Mouse (Mus musculus) MEL (cell line): Measurements from ENCODE around the gene R3hcc1l. TPM values are rescaled to one million over a fixed set of nuclear protein-coding genes. Genes with fewer than 3 reads are reported as not detected.
A peak's percentile ranks its signal among the peaks of the same experiment; 100 is the strongest.

Source experiments
- DNase-seq: peaks from one replicate; pipeline ENCODE4 v3.0.0; 2011; ENCODE audit warnings: low read depth, low spot score
- H3K27ac ChIP-seq: 2 replicates; pipeline ENCODE4 v1.5.1; 2012; ENCODE audit warnings: low read depth, mild to moderate bottlenecking, control low read depth, low read length, moderate library complexity; ENCODE audit not compliant: control insufficient read depth
- H3K27me3 ChIP-seq, 2 experiments: fragments of 150-350 bp in 1 of 2; sonication (generic) in 1 of 2; 2 replicates each; pipeline ENCODE4 v1.6.1; 2012; ENCODE audit warnings: low read length in 2 of 2, mild to moderate bottlenecking in 2 of 2, improper control_type of control experiment in 1 of 2, moderate library complexity in 1 of 2; ENCODE audit not compliant: insufficient read depth in 2 of 2, control insufficient read depth in 1 of 2
- H3K36me3 ChIP-seq, 2 experiments: 2 replicates each; pipeline ENCODE4 v1.6.1; 2012 to 2014; ENCODE audit warnings: low read length in 2 of 2, improper control_type of control experiment in 1 of 2, inconsistent platforms in 1 of 2, mild to moderate bottlenecking in 1 of 2; ENCODE audit not compliant: insufficient read depth in 2 of 2, control insufficient read depth in 1 of 2
- H3K4me1 ChIP-seq, 2 experiments: fragments of 150-350 bp in 1 of 2; sonication (generic) in 1 of 2; 2 replicates each; pipeline ENCODE4 v1.6.1; 2012; ENCODE audit warnings: low read length in 2 of 2, improper control_type of control experiment in 1 of 2, mild to moderate bottlenecking in 1 of 2; ENCODE audit not compliant: insufficient read depth in 2 of 2, control insufficient read depth in 1 of 2
- H3K4me3 ChIP-seq, 2 experiments: fragments of 150-350 bp in 1 of 2; sonication (generic) in 1 of 2; 2 replicates each; pipeline ENCODE4 v1.5.1; 2012; ENCODE audit warnings: low read depth in 2 of 2, low read length in 2 of 2, mild to moderate bottlenecking in 2 of 2, moderate library complexity in 2 of 2, control low read depth in 1 of 2, improper control_type of control experiment in 1 of 2; ENCODE audit not compliant: control insufficient read depth in 1 of 2, insufficient read depth in 1 of 2
- H3K79me2 ChIP-seq: 2 replicates; pipeline ENCODE4 v1.6.1; 2012; ENCODE audit warnings: mild to moderate bottlenecking, low read length, moderate library complexity; ENCODE audit not compliant: control insufficient read depth, poor library complexity, insufficient read depth
- H3K9ac ChIP-seq: 2 replicates; pipeline ENCODE4 v1.6.1; 2012; ENCODE audit warnings: low read depth, mild to moderate bottlenecking, control low read depth, low read length, moderate library complexity; ENCODE audit not compliant: control insufficient read depth, poor library complexity, severe bottlenecking
- H3K9me3 ChIP-seq: fragments of 150-350 bp; sonication (generic); replicated peaks from 2 replicates; pipeline ENCODE4 v1.6.1; 2012; ENCODE audit warnings: mild to moderate bottlenecking, low read length, improper control_type of control experiment, moderate library complexity; ENCODE audit not compliant: insufficient read depth
- ELF1 ChIP-seq: IDR thresholded peaks from 2 replicates; pipeline ENCODE4 v1.6.1; 2014; ENCODE audit warnings: low read depth, mild to moderate bottlenecking, inconsistent platforms, low read length, improper control_type of control experiment, moderate library complexity
- EP300 ChIP-seq, 2 experiments: IDR thresholded peaks; 2 replicates each; pipeline ENCODE4 v1.6.1; 2011; ENCODE audit warnings: improper control_type of control experiment in 2 of 2, low read length in 2 of 2, low read depth in 1 of 2, mild to moderate bottlenecking in 1 of 2
- GATA1 ChIP-seq: IDR thresholded peaks from 2 replicates; pipeline ENCODE4 v1.6.1; 2011; ENCODE audit warnings: low read depth, low read length, improper control_type of control experiment
- HCFC1 ChIP-seq: IDR thresholded peaks from 2 replicates; pipeline ENCODE4 v1.6.1; 2012; ENCODE audit warnings: low read depth, mild to moderate bottlenecking, inconsistent platforms, low read length, improper control_type of control experiment, moderate library complexity
- MAZ ChIP-seq: IDR thresholded peaks from 2 replicates; pipeline ENCODE4 v1.6.1; 2012; ENCODE audit warnings: low read depth, mild to moderate bottlenecking, inconsistent platforms, low read length, improper control_type of control experiment
- MYB ChIP-seq: IDR thresholded peaks from 2 replicates; pipeline ENCODE4 v1.6.1; 2011; ENCODE audit warnings: mild to moderate bottlenecking, low read depth, low read length, improper control_type of control experiment
- SMC3 ChIP-seq: IDR thresholded peaks from 2 replicates; pipeline ENCODE4 v1.6.1; 2011; ENCODE audit warnings: low read depth, low read length, improper control_type of control experiment
- TAL1 ChIP-seq: IDR thresholded peaks from 2 replicates; pipeline ENCODE4 v1.6.1; 2012; ENCODE audit warnings: mild to moderate bottlenecking, inconsistent platforms, low read length, moderate library complexity, mixed read lengths
- TBP ChIP-seq: IDR thresholded peaks from 2 replicates; pipeline ENCODE4 v1.8.0; 2011; ENCODE audit warnings: low read depth, low read length, improper control_type of control experiment
- TCF12 ChIP-seq: IDR thresholded peaks from 2 replicates; pipeline ENCODE4 v1.6.1; 2014; ENCODE audit warnings: low read depth, mild to moderate bottlenecking, inconsistent platforms, low read length, improper control_type of control experiment, moderate library complexity
- ZC3H11A ChIP-seq: IDR thresholded peaks from 2 replicates; pipeline ENCODE4 v1.6.1; 2012; ENCODE audit warnings: low read depth, mild to moderate bottlenecking, inconsistent platforms, low read length, improper control_type of control experiment
- ZNF384 ChIP-seq: IDR thresholded peaks from 2 replicates; pipeline ENCODE4 v1.6.1; 2012; ENCODE audit warnings: low read depth, mild to moderate bottlenecking, inconsistent platforms, low read length, improper control_type of control experiment
- polyA plus RNA-seq, 2 experiments: library from polyadenylated mRNA; stranded (reverse) in 1 of 2; unstranded in 1 of 2; fragments of >175 nt in 1 of 2; fragments of >200 nt in 1 of 2; gene quantifications; 2 replicates each; pipeline versions ENCODE4 v1.2.1 to v1.2.4; 2012; ENCODE audit warnings: low replicate concordance in 2 of 2, low read depth in 1 of 2; ENCODE audit not compliant: insufficient read length in 2 of 2, insufficient read depth in 1 of 2, missing spikeins in 1 of 2
- total RNA-seq: library from RNA; depleted of rRNA; stranded (reverse); fragments of 300-350 nt; gene quantifications from 2 replicates; pipeline ENCODE4 v1.2.3, GENCODE M21; 2012

Gene R3hcc1l
- total and polyA plus RNA-seq, 3 experiments: 14.8 to 119 (median 21.5) TPM

DNA sequence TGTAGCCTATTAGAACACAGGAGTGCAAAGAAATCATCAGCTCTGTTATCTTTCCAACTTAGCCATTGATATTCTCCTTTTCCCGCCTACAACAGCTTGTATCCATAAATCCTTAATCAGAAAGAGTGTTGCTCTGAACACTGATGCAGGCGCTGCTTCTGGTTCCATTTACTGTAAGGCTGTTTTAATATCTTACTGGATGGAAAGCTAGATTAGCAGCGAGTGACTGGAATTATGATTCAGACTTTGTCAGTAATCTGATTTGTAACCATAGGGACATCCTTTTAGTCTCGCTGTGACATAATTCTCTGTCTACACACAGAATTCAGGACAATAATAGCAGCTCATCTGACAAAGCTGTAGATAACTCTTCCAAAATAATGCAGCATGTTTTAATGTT, 52.7 kb downstream of the R3hcc1l start:
- no peak for DNase-seq
- Histone ChIP-seq H3K79me2 (0 out of 2 replicates have a peak, but pooled peaks cover 3% of the 10 kb centered on the region), H3K4me1 (peaks cover 7% of the 10 kb centered on the region in 2 experiments), H3K27ac (no peak overlapping the region), H3K9ac (no peak overlapping the region), H3K9me3 (no peaks in the 10 kb centered on the region), H3K36me3 (peaks cover 4 to 15% of the 10 kb centered on the region in 2 experiments), H3K27me3 (no peaks in the 10 kb centered on the region), H3K4me3 (no peak overlapping the region)
- TF ChIP-seq TBP: no peak
- TF ChIP-seq TAL1: no peak
- no peak for TF ChIP-seq MAZ
- TF ChIP-seq ZC3H11A: no peak

DNA sequence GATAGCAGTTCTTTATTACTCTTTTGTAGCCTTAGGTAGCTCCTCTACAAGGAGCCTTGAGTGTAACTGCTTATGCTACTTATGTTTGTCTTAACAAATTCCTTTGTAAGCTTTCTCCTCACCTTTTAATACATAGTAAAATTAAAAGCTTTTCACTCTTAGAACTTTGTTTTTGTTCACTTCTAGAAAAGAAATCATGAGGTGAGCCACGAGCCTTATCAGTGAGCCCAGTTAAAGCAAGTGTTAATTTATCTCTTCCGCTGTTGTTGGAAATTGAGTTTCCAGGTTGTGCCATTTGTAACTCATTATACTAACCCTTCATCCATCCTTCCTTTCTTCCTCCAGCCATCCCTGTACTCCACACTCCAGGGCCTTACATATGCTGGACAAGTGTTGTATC, 56.8 kb downstream of the R3hcc1l start:
- H3K36me3 ChIP-seq: peaks cover 6 to 13% of the 10 kb centered on the region in 2 experiments
- no peak overlapping the region; the same call in 1 of the 2 replicates for H3K27ac ChIP-seq
- H3K9me3 ChIP-seq: no peaks in the 10 kb centered on the region
- peak; percentile 25 for DNase-seq
- TF ChIP-seq TCF12 (peak; percentile 52), EP300 (IDR thresholded peaks at IDR 0.05; ENCODE audit: low read depth in 1 of 2, low read length in 2 of 2) (0 out of 4 replicates have a peak, but pooled peaks of 1 of the 2 experiments have one; percentile 30), GATA1 (peak; percentile 72), ELF1 (no peak)
- no peaks in the 10 kb centered on the region for H3K27me3 ChIP-seq
- H3K79me2 ChIP-seq: 0 out of 2 replicates have a peak, but pooled peaks cover 3% of the 10 kb centered on the region
- no peak overlapping the region for H3K4me3 ChIP-seq
- no peak overlapping the region for H3K9ac ChIP-seq
- peaks cover 6 to 8% of the 10 kb centered on the region in 2 experiments for H3K4me1 ChIP-seq

DNA sequence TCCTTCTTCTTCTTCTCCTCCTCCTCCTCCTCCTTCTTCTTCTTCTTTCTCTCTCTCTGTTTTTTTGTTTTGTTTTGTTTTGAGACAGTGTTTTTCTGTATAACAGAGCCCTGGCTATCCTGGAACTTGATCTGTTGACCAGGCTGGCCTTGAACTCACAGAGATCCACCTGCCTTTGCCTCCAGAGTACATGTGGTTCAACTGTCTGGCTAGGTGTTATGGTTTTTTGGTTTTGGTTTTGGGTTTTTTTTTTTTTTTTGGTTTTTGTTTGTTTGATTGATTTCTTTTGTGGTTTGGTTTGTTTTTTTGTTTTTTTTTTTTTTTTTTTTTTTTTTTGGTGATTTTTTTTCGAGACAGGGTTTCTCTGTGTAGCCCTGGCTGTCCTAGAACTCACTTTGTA, 58.3 kb downstream of the R3hcc1l start:
- no peak for TF ChIP-seq GATA1
- TF ChIP-seq ZNF384: peak; percentile 51; the same call in 1 of the 2 replicates
- no peak for DNase-seq
- H3K4me1 ChIP-seq: peaks cover 6 to 8% of the 10 kb centered on the region in 2 experiments
- H3K79me2 ChIP-seq: 0 out of 2 replicates have a peak, but pooled peaks cover 3% of the 10 kb centered on the region
- H3K9ac ChIP-seq: no peak overlapping the region
- H3K27me3 ChIP-seq: no peaks in the 10 kb centered on the region
- no peak overlapping the region for H3K4me3 ChIP-seq
- no peak overlapping the region for H3K27ac ChIP-seq
- no peaks in the 10 kb centered on the region for H3K9me3 ChIP-seq
- H3K36me3 ChIP-seq: peaks cover 7 to 13% of the 10 kb centered on the region in 2 experiments

DNA sequence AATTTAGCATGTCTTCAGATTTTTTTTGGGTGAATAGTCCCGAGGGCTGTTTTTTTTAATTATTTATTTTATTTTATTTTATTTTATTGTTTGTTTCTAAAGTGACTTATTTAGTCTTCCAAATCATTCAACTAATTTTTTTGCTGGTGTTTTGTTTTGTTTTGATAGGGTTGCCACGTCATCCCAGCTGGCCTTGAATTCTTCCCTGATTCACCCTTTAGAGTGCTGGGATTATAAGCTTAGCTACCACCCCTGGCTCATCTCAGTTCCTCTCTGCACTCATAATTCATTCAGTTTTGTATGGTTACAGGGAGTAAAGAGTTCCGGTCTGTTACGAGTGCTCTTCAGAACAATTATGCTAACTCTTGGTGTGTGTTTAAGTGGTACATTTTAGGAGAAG, 60.1 kb downstream of the R3hcc1l start:
- DNase-seq: no peak
- H3K27me3 ChIP-seq: no peaks in the 10 kb centered on the region
- H3K79me2 ChIP-seq: 0 out of 2 replicates have a peak, but pooled peaks cover 1% of the 10 kb centered on the region

More for the DNA sequence above, 60.1 kb downstream of the R3hcc1l start:
- TF ChIP-seq HCFC1: no peak
- TF ChIP-seq SMC3: no peak
- no peak for TF ChIP-seq MYB
- no peak overlapping the region for H3K4me3 ChIP-seq
- H3K9ac ChIP-seq: no peak overlapping the region
- peaks cover 6 to 8% of the 10 kb centered on the region in 2 experiments for H3K4me1 ChIP-seq
- H3K9me3 ChIP-seq: no peaks in the 10 kb centered on the region
- H3K27ac ChIP-seq: no peak overlapping the region
- peaks cover 7 to 13% of the 10 kb centered on the region in 2 experiments for H3K36me3 ChIP-seq
